Mouse (Mus musculus) inflammation-experienced regulatory T-cells, adult 6 months (primary cell): ENCODE data around the gene Faf1. TPM values are rescaled to one million over a fixed set of nuclear protein-coding genes. Genes with fewer than 3 reads are reported as not detected.
"Not testable (repeated sequence)": the region's sequence is repeated elsewhere in the genome, so short reads cannot be mapped to it uniquely, and the experiment has no call there.

Experiments used
- ATAC-seq: one replicate; pipeline ENCODE4 v1.8.0; 2017
- polyA plus RNA-seq, 3 experiments: library from polyadenylated mRNA; unstranded; fragments of 100-300 nt; shearing (Covaris generic); gene quantifications; one replicate each; pipeline ENCODE4 v1.2.1; 2017

Gene Faf1
- polyA plus RNA-seq, 3 experiments from 2014 or later, result 3.1 to 5.0 (median 4.8) TPM

GRCm38 (mm10) chr4:109665982-109666460 lies 10.4 kb upstream of the Faf1 start:
- ATAC-seq, result peak; percentile 42

- ATAC-seq, result peak; percentile 54
Measured at GRCm38 (mm10) chr4:109666461-109667269, 9.7 kb upstream of the Faf1 start, which contains the start of gene Cdkn2c. Gene Cdkn2c (minus strand): TSS chr4:109667189.

- no peak for ATAC-seq
Measured at GRCm38 (mm10) chr4:109667518-109667917, 8.9 kb upstream of the Faf1 start.

GRCm38 (mm10) chr4:109670213-109670612 lies 6.2 kb upstream of the Faf1 start:
- ATAC-seq, result no peak

GRCm38 (mm10) chr4:109671941-109672340 lies 4.4 kb upstream of the Faf1 start:
- no peak for ATAC-seq

GRCm38 (mm10) chr4:109674097-109674496 lies 2.3 kb upstream of the Faf1 start:
- no peak for ATAC-seq

GRCm38 (mm10) chr4:109677221-109677620 lies 833 bp downstream of the Faf1 start:
- peak; percentile 6 for ATAC-seq

- no peak for ATAC-seq
Measured at GRCm38 (mm10) chr4:109683561-109683960, 7.2 kb downstream of the Faf1 start.

- no peak for ATAC-seq
Measured at GRCm38 (mm10) chr4:109692674-109693073, 16.3 kb downstream of the Faf1 start.

- not testable (repeated sequence) for ATAC-seq
Measured at GRCm38 (mm10) chr4:109700727-109701126, 24.3 kb downstream of the Faf1 start.

GRCm38 (mm10) chr4:109703568-109703967 lies 27.2 kb downstream of the Faf1 start:
- ATAC-seq, result peak; percentile 80

GRCm38 (mm10) chr4:109705349-109705748 lies 29.0 kb downstream of the Faf1 start:
- ATAC-seq, result no peak

GRCm38 (mm10) chr4:109719281-109719680 lies 42.9 kb downstream of the Faf1 start:
- no peak for ATAC-seq

GRCm38 (mm10) chr4:109729281-109729680 lies 52.9 kb downstream of the Faf1 start:
- ATAC-seq, result peak; percentile 73

GRCm38 (mm10) chr4:109735754-109736153 lies 59.4 kb downstream of the Faf1 start:
- ATAC-seq, result no peak

GRCm38 (mm10) chr4:109743984-109744383 lies 67.6 kb downstream of the Faf1 start:
- ATAC-seq, result no peak

- peak; percentile 55 for ATAC-seq
Measured at GRCm38 (mm10) chr4:109759031-109759430, 82.6 kb downstream of the Faf1 start.

GRCm38 (mm10) chr4:109759901-109760300 lies 83.5 kb downstream of the Faf1 start:
- no peak for ATAC-seq

GRCm38 (mm10) chr4:109760501-109760900 lies 84.1 kb downstream of the Faf1 start:
- ATAC-seq, result peak; percentile 97

GRCm38 (mm10) chr4:109762768-109763501 lies 86.5 kb downstream of the Faf1 start:
- ATAC-seq, result no peak

GRCm38 (mm10) chr4:109769071-109769470 lies 92.7 kb downstream of the Faf1 start:
- ATAC-seq, result no peak

- no peak for ATAC-seq
Measured at GRCm38 (mm10) chr4:109782577-109783114, 106.3 kb downstream of the Faf1 start.

GRCm38 (mm10) chr4:109789347-109790001 lies 113.1 kb downstream of the Faf1 start:
- no peak for ATAC-seq
